Mouse (Mus musculus): Measurements from ENCODE around the gene Aloxe3. TPM values are rescaled to one million over a fixed set of nuclear protein-coding genes. Genes with fewer than 3 reads are reported as not detected.

Gene Aloxe3
- polyA plus RNA-seq, 1 experiment from 2014 or later = 0.09 TPM

GRCm38 (mm10) chr11:69095511-69096231, 30.0 kb upstream of the Aloxe3 start:
- peaks cover 29 to 48% of the 10 kb centered on the region in 2 experiments for H3K4me1 ChIP-seq (ENCODE audit: control insufficient read depth in 2 of 2, insufficient read depth in 2 of 2, low read length in 2 of 2)
- peaks cover 23% of the 10 kb centered on the region for H3K36me3 ChIP-seq (ENCODE audit: control insufficient read depth, insufficient read depth, low read length)
- peak overlapping the region; percentile 93 for H3K4me2 ChIP-seq (ENCODE audit: low read length)
- no peaks in the 10 kb centered on the region for H3K9me3 ChIP-seq (ENCODE audit: control insufficient read depth, low read length)
- no peak for ATAC-seq (ENCODE audit: insufficient number of reproducible peaks, insufficient read depth, low FRiP score, low read depth)
- peak overlapping the region; percentile 98 to 99 for H3K27ac ChIP-seq (replicated peaks in 1 of 2; ENCODE audit: control insufficient read depth in 1 of 2, insufficient read depth in 1 of 2, low read depth in 2 of 2, low read length in 2 of 2)
- H3K4me3 ChIP-seq (ENCODE audit: control insufficient read depth in 1 of 2, insufficient read depth in 1 of 2, low read depth in 1 of 2, low read length in 2 of 2) = peak overlapping the region; percentile 65 to 88
- WGBS = 1% methylated on average over 27 of the region's 27 CpGs
- H3K9ac ChIP-seq (ENCODE audit: low read length) = peak overlapping the region; percentile 88
- H3K27me3 ChIP-seq (ENCODE audit: control insufficient read depth, insufficient read depth, low read length) = no peaks in the 10 kb centered on the region

GRCm38 (mm10) chr11:69096360-69096986, 29.2 kb upstream of the Aloxe3 start:
- H3K9ac ChIP-seq (ENCODE audit: low read length) = peak overlapping the region; percentile 88
- no peak for ATAC-seq (ENCODE audit: insufficient number of reproducible peaks, insufficient read depth, low FRiP score, low read depth)
- no peaks in the 10 kb centered on the region for H3K27me3 ChIP-seq (ENCODE audit: control insufficient read depth, insufficient read depth, low read length)
- peaks cover 23% of the 10 kb centered on the region for H3K36me3 ChIP-seq (ENCODE audit: control insufficient read depth, insufficient read depth, low read length)
- H3K4me1 ChIP-seq (ENCODE audit: control insufficient read depth in 2 of 2, insufficient read depth in 2 of 2, low read length in 2 of 2) = peaks cover 29 to 47% of the 10 kb centered on the region in 2 experiments
- no peaks in the 10 kb centered on the region for H3K9me3 ChIP-seq (ENCODE audit: control insufficient read depth, low read length)
- peak overlapping the region; percentile 93 for H3K4me2 ChIP-seq (ENCODE audit: low read length)
- WGBS = 13% methylated on average over 9 of the region's 9 CpGs
- H3K27ac ChIP-seq (replicated peaks in 1 of 2; ENCODE audit: control insufficient read depth in 1 of 2, insufficient read depth in 1 of 2, low read depth in 2 of 2, low read length in 2 of 2) = peak overlapping the region; percentile 89 to 99
- H3K4me3 ChIP-seq (ENCODE audit: control insufficient read depth in 1 of 2, insufficient read depth in 1 of 2, low read depth in 1 of 2, low read length in 2 of 2) = peak overlapping the region; percentile 39 to 65

GRCm38 (mm10) chr11:69096987-69097900, 28.5 kb upstream of the Aloxe3 start:
- Histone ChIP-seq H3K36me3 (ENCODE audit: control insufficient read depth, insufficient read depth, low read length) (peaks cover 24% of the 10 kb centered on the region), H3K4me2 (ENCODE audit: low read length) (peak overlapping the region; percentile 93), H3K4me1 (ENCODE audit: control insufficient read depth in 2 of 2, insufficient read depth in 2 of 2, low read length in 2 of 2) (peaks cover 29 to 45% of the 10 kb centered on the region in 2 experiments), H3K9me3 (ENCODE audit: control insufficient read depth, low read length) (no peaks in the 10 kb centered on the region), H3K4me3 (ENCODE audit: control insufficient read depth in 1 of 2, insufficient read depth in 1 of 2, low read depth in 1 of 2, low read length in 2 of 2) (peak overlapping the region; percentile 39 to 65), H3K9ac (ENCODE audit: low read length) (peak overlapping the region; percentile 88), H3K27ac (replicated peaks in 1 of 2; ENCODE audit: control insufficient read depth in 1 of 2, insufficient read depth in 1 of 2, low read depth in 2 of 2, low read length in 2 of 2) (peak overlapping the region; percentile 89 to 99), H3K27me3 (ENCODE audit: control insufficient read depth, insufficient read depth, low read length) (no peaks in the 10 kb centered on the region)
- peak; percentile 69 for ATAC-seq (ENCODE audit: insufficient number of reproducible peaks, insufficient read depth, low FRiP score, low read depth)
- WGBS = 2% methylated on average over 29 of the region's 29 CpGs

- Histone ChIP-seq H3K27me3 (ENCODE audit: control insufficient read depth, insufficient read depth, low read length) (no peaks in the 10 kb centered on the region), H3K4me2 (ENCODE audit: low read length) (peak overlapping the region; percentile 93), H3K9me3 (ENCODE audit: control insufficient read depth, low read length) (no peaks in the 10 kb centered on the region), H3K36me3 (ENCODE audit: control insufficient read depth, insufficient read depth, low read length) (peaks cover 29% of the 10 kb centered on the region), H3K9ac (ENCODE audit: low read length) (peak overlapping the region; percentile 88), H3K27ac (replicated peaks in 1 of 2; ENCODE audit: control insufficient read depth in 1 of 2, insufficient read depth in 1 of 2, low read depth in 2 of 2, low read length in 2 of 2) (peak overlapping the region; percentile 89 to 99), H3K4me1 (ENCODE audit: control insufficient read depth in 2 of 2, insufficient read depth in 2 of 2, low read length in 2 of 2) (peaks cover 29 to 45% of the 10 kb centered on the region in 2 experiments), H3K4me3 (ENCODE audit: control insufficient read depth in 1 of 2, insufficient read depth in 1 of 2, low read depth in 1 of 2, low read length in 2 of 2) (peak overlapping the region; percentile 53 to 57; a peak in 3 of 4 replicates)
- ATAC-seq (ENCODE audit: insufficient number of reproducible peaks, insufficient read depth, low FRiP score, low read depth) = no peak
- 18% methylated on average over 8 of the region's 8 CpGs for WGBS
Measured at GRCm38 (mm10) chr11:69098039-69098761, 27.5 kb upstream of the Aloxe3 start.

GRCm38 (mm10) chr11:69098762-69099091, 27.0 kb upstream of the Aloxe3 start:
- Histone ChIP-seq H3K4me3 (ENCODE audit: control insufficient read depth in 1 of 2, insufficient read depth in 1 of 2, low read depth in 1 of 2, low read length in 2 of 2) (peak overlapping the region; percentile 53 to 57), H3K27me3 (ENCODE audit: control insufficient read depth, insufficient read depth, low read length) (no peaks in the 10 kb centered on the region)
- WGBS = under 1% methylated on average over 19 of the region's 19 CpGs

GRCm38 (mm10) chr11:69099177-69099914, 26.4 kb upstream of the Aloxe3 start:
- WGBS = 2% methylated on average over 22 of the region's 22 CpGs
- Histone ChIP-seq H3K9me3 (ENCODE audit: control insufficient read depth, low read length) (no peaks in the 10 kb centered on the region), H3K4me2 (ENCODE audit: low read length) (peak overlapping the region; percentile 93), H3K4me3 (ENCODE audit: control insufficient read depth in 1 of 2, insufficient read depth in 1 of 2, low read depth in 1 of 2, low read length in 2 of 2) (peak overlapping the region; percentile 53 to 57), H3K9ac (ENCODE audit: low read length) (peak overlapping the region; percentile 88), H3K4me1 (ENCODE audit: control insufficient read depth in 2 of 2, insufficient read depth in 2 of 2, low read length in 2 of 2) (peaks cover 29 to 43% of the 10 kb centered on the region in 2 experiments), H3K36me3 (ENCODE audit: control insufficient read depth, insufficient read depth, low read length) (peaks cover 40% of the 10 kb centered on the region), H3K27me3 (ENCODE audit: control insufficient read depth, insufficient read depth, low read length) (no peaks in the 10 kb centered on the region), H3K27ac (replicated peaks in 1 of 2; ENCODE audit: control insufficient read depth in 1 of 2, insufficient read depth in 1 of 2, low read depth in 2 of 2, low read length in 2 of 2) (peak overlapping the region; percentile 89 to 99)
- ATAC-seq (ENCODE audit: insufficient number of reproducible peaks, insufficient read depth, low FRiP score, low read depth) = no peak

More at GRCm38 (mm10) chr11:69098762-69099091, 27.0 kb upstream of the Aloxe3 start:
- H3K27ac ChIP-seq (replicated peaks in 1 of 2; ENCODE audit: control insufficient read depth in 1 of 2, insufficient read depth in 1 of 2, low read depth in 2 of 2, low read length in 2 of 2) = peak overlapping the region; percentile 89 to 99
- no peaks in the 10 kb centered on the region for H3K9me3 ChIP-seq (ENCODE audit: control insufficient read depth, low read length)
- peaks cover 34% of the 10 kb centered on the region for H3K36me3 ChIP-seq (ENCODE audit: control insufficient read depth, insufficient read depth, low read length)
- ATAC-seq (ENCODE audit: insufficient number of reproducible peaks, insufficient read depth, low FRiP score, low read depth) = peak; percentile 5
- H3K4me1 ChIP-seq (ENCODE audit: control insufficient read depth in 2 of 2, insufficient read depth in 2 of 2, low read length in 2 of 2) = peaks cover 29 to 45% of the 10 kb centered on the region in 2 experiments
- H3K4me2 ChIP-seq (ENCODE audit: low read length) = peak overlapping the region; percentile 93
- peak overlapping the region; percentile 88 for H3K9ac ChIP-seq (ENCODE audit: low read length)
